Mouse (Mus musculus): Measurements from ENCODE around the gene Gm16405. TPM values are rescaled to one million over a fixed set of nuclear protein-coding genes. Genes with fewer than 3 reads are reported as not detected.
"Not testable (repeated sequence)": the region's sequence is repeated elsewhere in the genome, so short reads cannot be mapped to it uniquely, and the experiment has no call there.

The Gm16405 gene
- polyA plus RNA-seq (2015; fragmentation: Nextera tagmentation; extraction: Ambion mirVana): not detected in 2 replicates

GRCm38 (mm10) chrX:54530908-54531307 lies at the start of gene Gm16405:
Gm16405 (plus strand) TSS chrX:54531208.
- not testable (repeated sequence) for DNase-seq (ENCODE audit: low spot score); H3K4me1 ChIP-seq (replicated peaks; ENCODE audit: insufficient read depth, low read length); H3K27ac ChIP-seq; H3K27me3 ChIP-seq (ENCODE audit: insufficient read depth, low read length); H3K36me3 ChIP-seq (ENCODE audit: insufficient read depth, low read length); ATAC-seq (replicated peaks; ENCODE audit: low FRiP score, low read depth); H3K9me3 ChIP-seq (replicated peaks; ENCODE audit: low read length); H3K9ac ChIP-seq (ENCODE audit: low read depth, low read length); H3K4me3 ChIP-seq (replicated peaks; ENCODE audit: low read depth, low read length); H3K4me2 ChIP-seq (ENCODE audit: low read length)
- no CpG with 5 or more reads among the region's 7 CpGs for WGBS

Other genes with a start within 250 kb of the Gm16405 start
- not detected in 2 replicates for gene Gm16430, start 91.0 kb downstream of the Gm16405 start, polyA plus RNA-seq (2015; fragmentation: Nextera tagmentation; extraction: Ambion mirVana)